Mouse (Mus musculus) C2C12 (cell line): ENCODE data around the gene Primpol.

Experiments
- CEBPB ChIP-seq: IDR thresholded peaks from one replicate; pipeline ENCODE4 v1.6.1; 2011; ENCODE audit warnings: low read depth, mild to moderate bottlenecking, control low read depth, moderate library complexity
- CTCF ChIP-seq: IDR thresholded peaks from one replicate; pipeline ENCODE4 v1.5.1; 2011; ENCODE audit not compliant: control insufficient read depth, insufficient read depth, insufficient read length
- MAX ChIP-seq: IDR thresholded peaks from one replicate; pipeline ENCODE4 v1.6.1; 2011; ENCODE audit warnings: mild to moderate bottlenecking, control low read depth
- MYOD1 ChIP-seq: IDR thresholded peaks from one replicate; pipeline ENCODE4 v1.6.1; 2011; ENCODE audit warnings: low read depth; ENCODE audit not compliant: control insufficient read depth, insufficient read length
- USF1 ChIP-seq: IDR thresholded peaks from one replicate; pipeline ENCODE4 v1.6.1; 2011; ENCODE audit warnings: low read depth, mild to moderate bottlenecking, control low read depth, moderate library complexity

GRCm38 (mm10) chr8:46578794-46579193 is 38.2 kb downstream of the Primpol start:
- TF ChIP-seq CTCF (no peak), USF1 (no peak), MYOD1 (no peak), CEBPB (no peak), MAX (no peak)
